In the genomic region with DNA sequence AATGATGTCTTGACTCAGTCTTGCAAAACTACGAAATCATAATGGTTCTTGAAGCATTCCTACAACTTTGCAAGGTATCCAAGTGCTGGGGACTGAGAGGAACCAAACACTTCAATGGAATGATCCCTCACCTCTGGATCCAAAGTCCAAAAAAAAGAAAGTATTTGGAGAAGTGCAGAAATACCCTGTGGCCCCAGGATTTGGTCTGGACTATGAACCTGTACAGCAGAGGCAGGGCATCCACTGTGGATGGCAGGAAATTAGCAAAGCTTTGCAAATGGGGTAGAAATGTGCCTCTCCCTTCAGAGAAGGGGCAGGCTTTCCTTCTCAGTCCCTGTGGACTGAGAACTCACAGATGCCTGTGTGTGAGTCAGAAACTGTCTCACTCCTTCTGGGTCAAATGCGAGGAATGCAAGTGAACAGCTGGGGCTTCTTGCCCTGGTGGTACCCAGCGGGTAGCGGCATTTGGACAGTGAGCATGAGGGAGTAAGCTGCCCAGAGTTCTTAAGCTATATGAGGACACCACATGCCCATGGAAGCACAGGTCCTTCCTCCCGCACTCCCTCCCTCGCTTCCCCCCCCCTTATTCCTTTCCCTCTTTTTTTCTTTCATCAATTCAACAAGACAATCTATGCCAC, we compare ENCODE assay signal across 11 mouse cellular contexts.
DNase-seq lines count a peak whose midpoint lies in the region; ATAC-seq and TF ChIP-seq lines count a peak whose summit lies in the region.
"Had no signal": no experiment of that assay in that cellular context is flagged by ENCODE, and none has a peak within 500 bp of the region (broad histone marks: within the 10 kb centered on the region; RNA-seq: fewer than 3 reads in every experiment).

No protein-coding gene starts in this region.

- H3K9ac ChIP-seq in heart, embryonic 11.5 days (ENCODE audit: low read depth, low read length) = no peak overlapping the region
- H3K9ac ChIP-seq in lung, embryonic 16.5 days (ENCODE audit: low read length) = no peak overlapping the region
- no peak overlapping the region for H3K9ac ChIP-seq in intestine, postnatal 0 days (ENCODE audit: low read depth, low read length)
- no peak overlapping the region for H3K9ac ChIP-seq in stomach, embryonic 14.5 days (replicated peaks; ENCODE audit: low read depth, low read length)
- H3K9ac ChIP-seq in hindbrain, embryonic 14.5 days = no peak overlapping the region

- no peak for DNase-seq in heart, postnatal 4 days
- no peak for DNase-seq in lung, postnatal 14 days
- DNase-seq in spleen, adult 12 weeks (ENCODE audit: low spot score) = no peak
- DNase-seq in hindbrain, embryonic 14.5 days (ENCODE audit: low spot score) = no peak
- DNase-seq: right cerebral cortex, postnatal 25 days had no signal

- H3K4me2 ChIP-seq in heart, embryonic 11.5 days = no peak overlapping the region
- H3K4me2 ChIP-seq in lung, embryonic 16.5 days (ENCODE audit: low read depth, low read length) = no peak overlapping the region
- H3K4me2 ChIP-seq in intestine, postnatal 0 days (replicated peaks; ENCODE audit: low read depth) = no peak overlapping the region
- H3K4me2 ChIP-seq in stomach, embryonic 14.5 days (replicated peaks; ENCODE audit: low read depth, low read length) = no peak overlapping the region
- H3K4me2 ChIP-seq in hindbrain, embryonic 14.5 days (replicated peaks) = no peak overlapping the region

- no peaks in the 10 kb centered on the region for H3K9me3 ChIP-seq in heart, embryonic 11.5 days (replicated peaks; ENCODE audit: control insufficient read depth, low read length)
- no peaks in the 10 kb centered on the region for H3K9me3 ChIP-seq in lung, embryonic 16.5 days (ENCODE audit: control insufficient read depth, low read length)
- H3K9me3 ChIP-seq in intestine, postnatal 0 days (ENCODE audit: control insufficient read depth) = no peaks in the 10 kb centered on the region
- no peaks in the 10 kb centered on the region for H3K9me3 ChIP-seq in stomach, embryonic 14.5 days (ENCODE audit: control insufficient read depth, low read depth, low read length)
- no peaks in the 10 kb centered on the region for H3K9me3 ChIP-seq in hindbrain, embryonic 14.5 days (ENCODE audit: control insufficient read depth, low read length)

- H3K27me3 ChIP-seq in heart, embryonic 11.5 days (ENCODE audit: control insufficient read depth, insufficient read depth, low read length) = no peaks in the 10 kb centered on the region
- H3K27me3 ChIP-seq in lung, embryonic 16.5 days (ENCODE audit: control insufficient read depth, insufficient read depth, low read depth, low read length) = no peaks in the 10 kb centered on the region
- no peaks in the 10 kb centered on the region for H3K27me3 ChIP-seq in intestine, postnatal 0 days (replicated peaks; ENCODE audit: control insufficient read depth, insufficient read depth, low read length)
- no peaks in the 10 kb centered on the region for H3K27me3 ChIP-seq in stomach, embryonic 14.5 days (ENCODE audit: control insufficient read depth, insufficient read depth, low read length)
- no peaks in the 10 kb centered on the region for H3K27me3 ChIP-seq in hindbrain, embryonic 14.5 days (ENCODE audit: control insufficient read depth, insufficient read depth, low read length)

- no peak for TF ChIP-seq CTCF in intestine, postnatal 0 days (IDR thresholded peaks at IDR 0.05; ENCODE audit: low read depth)

- H3K4me1 ChIP-seq in heart, embryonic 11.5 days (ENCODE audit: control insufficient read depth, insufficient read depth, low read length) = peaks cover 27% of the 10 kb centered on the region
- peaks cover 31% of the 10 kb centered on the region for H3K4me1 ChIP-seq in lung, embryonic 16.5 days (replicated peaks; ENCODE audit: control insufficient read depth, insufficient read depth, low read length)
- H3K4me1 ChIP-seq in intestine, postnatal 0 days (replicated peaks; ENCODE audit: control insufficient read depth, insufficient read depth, low read length) = 0 out of 2 replicates have a peak, but pooled peaks cover 2% of the 10 kb centered on the region
- peaks cover 23% of the 10 kb centered on the region for H3K4me1 ChIP-seq in stomach, embryonic 14.5 days (ENCODE audit: control insufficient read depth, insufficient read depth, low read length)
- H3K4me1 ChIP-seq in hindbrain, embryonic 14.5 days (replicated peaks; ENCODE audit: control insufficient read depth, insufficient read depth, low read length) = peaks cover 4% of the 10 kb centered on the region; the same call in 1 of the 2 replicates

- no peaks in the 10 kb centered on the region for H3K36me3 ChIP-seq in heart, embryonic 11.5 days (ENCODE audit: control insufficient read depth, insufficient read depth, low read length)
- no peaks in the 10 kb centered on the region for H3K36me3 ChIP-seq in lung, embryonic 16.5 days (ENCODE audit: control insufficient read depth, insufficient read depth, low read length)
- no peaks in the 10 kb centered on the region for H3K36me3 ChIP-seq in intestine, postnatal 0 days (ENCODE audit: control insufficient read depth, insufficient read depth)
- H3K36me3 ChIP-seq in stomach, embryonic 14.5 days (ENCODE audit: control insufficient read depth, insufficient read depth, low read length) = no peaks in the 10 kb centered on the region
- H3K36me3 ChIP-seq in hindbrain, embryonic 14.5 days (replicated peaks; ENCODE audit: control insufficient read depth, insufficient read depth) = no peaks in the 10 kb centered on the region

- H3K27ac ChIP-seq in heart, embryonic 11.5 days (ENCODE audit: low read depth, low read length) = peak overlapping the region; percentile 54; the same call in 1 of the 2 replicates
- peak overlapping the region; percentile 98 for H3K27ac ChIP-seq in lung, embryonic 16.5 days (ENCODE audit: low read length)
- H3K27ac ChIP-seq in intestine, postnatal 0 days (ENCODE audit: low read depth, low read length) = 0 out of 2 replicates have a peak overlapping the region, but pooled peaks have one; percentile 46
- H3K27ac ChIP-seq in stomach, embryonic 14.5 days (ENCODE audit: low read length) = peak overlapping the region; percentile 79; the same call in 1 of the 2 replicates
- H3K27ac ChIP-seq in hindbrain, embryonic 14.5 days = no peak overlapping the region

- no peak overlapping the region for H3K4me3 ChIP-seq in heart, embryonic 11.5 days (ENCODE audit: low read depth, low read length)
- H3K4me3 ChIP-seq in lung, embryonic 16.5 days (ENCODE audit: low read length) = no peak overlapping the region
- no peak overlapping the region for H3K4me3 ChIP-seq in intestine, postnatal 0 days (ENCODE audit: low read depth, low read length)
- no peak overlapping the region for H3K4me3 ChIP-seq in stomach, embryonic 14.5 days (ENCODE audit: low read depth, low read length)
- no peak overlapping the region for H3K4me3 ChIP-seq in hindbrain, embryonic 14.5 days (replicated peaks; ENCODE audit: low read length)
- H3K4me3 ChIP-seq: megakaryocyte, embryonic 14.5 days had no signal

- ATAC-seq in heart, embryonic 11.5 days (replicated peaks; ENCODE audit: insufficient number of reproducible peaks, low FRiP score, low TSS enrichment) = no peak
- no peak for ATAC-seq in lung, embryonic 16.5 days (ENCODE audit: low read depth)
- peak; percentile 28; the same call in 1 of the 2 replicates for ATAC-seq in intestine, postnatal 0 days
- ATAC-seq in stomach, embryonic 14.5 days (ENCODE audit: insufficient number of reproducible peaks, insufficient read depth, low FRiP score, low read depth) = no peak
- no peak for ATAC-seq in hindbrain, embryonic 14.5 days (ENCODE audit: low FRiP score)
- ATAC-seq: inflammation-experienced regulatory T-cells, adult 6 months had no signal

- 78% methylated on average over 6 of the region's 6 CpGs for WGBS in heart, embryonic 11.5 days (ENCODE audit: insufficient replicate concordance)
- WGBS in lung, embryonic 16.5 days = 77% methylated on average over 6 of the region's 6 CpGs
- 83% methylated on average over 6 of the region's 6 CpGs for whole genome bisulfite sequencing in intestine, postnatal 0 days
- WGBS in stomach, embryonic 14.5 days = 73% methylated on average over 6 of the region's 6 CpGs
- WGBS in hindbrain, embryonic 14.5 days = 77% methylated on average over 6 of the region's 6 CpGs
